Mouse (Mus musculus) left cerebral cortex, postnatal 14 days (tissue): ENCODE data around the gene Rnpep. TPM values are rescaled to one million over a fixed set of nuclear protein-coding genes. Genes with fewer than 3 reads are reported as not detected.

Source experiments
- DNase-seq, 2 experiments: peaks; one replicate each; pipeline ENCODE4 v3.0.0; 2021 to 2022; ENCODE audit warnings: low spot score in 2 of 2, mixed read lengths in 1 of 2
- intact Hi-C: fragments of 180-260 bp; cut with DNase I; formaldehyde crosslinking; loops from one replicate; pipeline ENCODE4 v1.15.1; 2025
- long read RNA-seq, 2 experiments: library from polyadenylated mRNA; stranded (forward); transcript quantifications; one replicate each; pipeline ENCODE4 v2.0.0; 2021
- total RNA-seq, 2 experiments: library from RNA; stranded (reverse); gene quantifications; 2 replicates each; pipeline ENCODE4 v1.2.3; 2021

The Rnpep gene
- 10 to 100 TPM; 53.2 to 54.1 TPM for total RNA-seq
- long read RNA-seq, experiment 1, transcript Rnpep-202 (11 exons, 2,288 nt), result major isoform, 56 of 78 reads
- long read RNA-seq, experiment 1, partial matches to known transcripts, result 9 of 78 reads
- long read RNA-seq, experiment 1, other reads (novel, unspliced or antisense), result 9 of 78 reads
- long read RNA-seq, experiment 2, transcript Rnpep-202 (11 exons, 2,288 nt), result major isoform, 56 of 70 reads
- long read RNA-seq, experiment 2, partial matches to known transcripts, result 5 of 70 reads
- long read RNA-seq, experiment 2, other reads (novel, unspliced or antisense), result 8 of 70 reads

DNA sequence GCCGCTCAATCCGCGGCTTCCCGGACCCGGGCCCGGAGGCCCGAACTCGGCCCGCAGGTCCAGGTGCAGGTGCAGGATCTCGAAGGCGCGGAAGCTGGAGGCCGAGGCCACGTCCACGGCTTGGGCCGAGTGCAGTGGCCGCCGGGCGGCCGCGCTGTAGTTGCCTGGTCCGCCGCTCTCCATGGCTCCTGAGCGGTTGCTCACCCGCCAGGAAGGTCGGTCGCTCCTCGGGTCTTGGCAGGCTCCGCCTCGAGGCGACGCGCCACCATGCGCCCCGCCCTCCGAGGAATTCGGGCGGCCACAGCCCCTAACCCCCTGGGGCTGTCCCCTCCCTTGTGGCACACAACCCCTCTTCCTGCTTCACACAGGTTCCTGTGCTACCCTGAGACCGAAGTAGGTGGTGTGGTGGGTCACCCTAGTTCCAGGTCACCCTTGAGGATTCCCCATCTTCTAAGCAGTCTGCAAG is at the start of gene Rnpep:
Gene Rnpep (minus strand): TSS at position 259 of the 466 bp plus-strand sequence.
- DNase-seq, result peak; percentile 40 to 66
- intact Hi-C loops, result no loop called here

DNA sequence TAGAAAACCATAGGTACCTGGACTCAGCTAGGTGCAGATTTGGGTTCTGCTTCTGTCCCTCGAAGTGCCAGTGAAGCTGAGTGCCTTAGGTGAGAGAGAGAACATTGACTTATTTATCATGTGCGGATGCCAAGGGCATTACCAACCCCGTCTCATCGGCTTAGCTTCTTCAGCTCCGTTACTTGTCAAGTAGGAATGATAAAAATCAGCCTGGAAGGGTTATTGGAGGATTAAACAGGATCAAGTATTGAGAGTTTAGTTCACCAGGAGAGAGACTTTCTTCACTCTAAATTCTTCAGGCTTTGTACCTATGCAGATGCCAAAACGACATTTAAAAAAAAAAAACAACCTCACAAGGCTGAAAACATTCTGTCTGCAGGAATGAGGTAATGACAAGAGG is 46.7 kb upstream of the Rnpep start:
- no peak for DNase-seq
- intact Hi-C loops, result no loop called here

DNA sequence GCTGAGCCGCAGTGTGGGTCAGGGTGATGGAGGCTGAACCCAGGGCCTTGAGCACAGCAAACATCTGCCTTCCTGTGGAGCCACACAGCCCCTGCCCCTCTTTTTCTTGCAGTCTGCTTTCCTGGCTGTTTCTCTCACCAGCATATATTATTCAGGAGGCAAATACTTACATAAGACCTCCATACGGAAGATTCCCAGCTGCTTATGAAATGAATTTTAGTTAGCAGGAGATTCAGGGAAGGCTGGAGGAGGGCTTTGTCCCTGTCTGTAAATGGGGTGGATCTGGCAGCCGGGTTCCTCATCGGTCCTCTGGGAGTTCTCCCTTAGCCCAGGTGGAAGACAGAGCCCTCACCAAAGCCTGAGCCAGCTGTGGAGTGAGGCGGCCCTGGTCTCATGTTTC is 44.5 kb upstream of the Rnpep start:
- intact Hi-C loops, result no loop called here
- DNase-seq, result no peak

DNA sequence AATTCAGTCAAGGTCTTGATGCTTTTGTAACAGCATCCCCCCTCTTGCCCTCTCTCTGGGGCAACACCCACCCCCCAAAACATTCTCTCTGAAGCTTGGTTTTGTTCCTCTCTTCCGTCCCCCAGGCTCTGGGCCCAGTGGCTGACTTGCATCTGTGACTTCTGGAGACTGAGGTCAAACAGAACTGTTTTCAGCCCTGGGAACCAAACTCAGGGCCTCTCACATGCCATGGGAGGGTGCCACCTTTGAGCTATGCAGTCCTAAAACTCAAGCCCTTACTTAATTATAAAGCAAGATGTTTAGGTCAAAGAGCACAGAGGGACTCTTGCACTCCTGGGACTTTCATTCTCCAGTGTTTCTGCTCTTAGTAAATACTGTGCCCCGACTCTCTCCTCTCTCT is 42.0 kb upstream of the Rnpep start:
- intact Hi-C loops, result no loop called here
- DNase-seq, result no peak

DNA sequence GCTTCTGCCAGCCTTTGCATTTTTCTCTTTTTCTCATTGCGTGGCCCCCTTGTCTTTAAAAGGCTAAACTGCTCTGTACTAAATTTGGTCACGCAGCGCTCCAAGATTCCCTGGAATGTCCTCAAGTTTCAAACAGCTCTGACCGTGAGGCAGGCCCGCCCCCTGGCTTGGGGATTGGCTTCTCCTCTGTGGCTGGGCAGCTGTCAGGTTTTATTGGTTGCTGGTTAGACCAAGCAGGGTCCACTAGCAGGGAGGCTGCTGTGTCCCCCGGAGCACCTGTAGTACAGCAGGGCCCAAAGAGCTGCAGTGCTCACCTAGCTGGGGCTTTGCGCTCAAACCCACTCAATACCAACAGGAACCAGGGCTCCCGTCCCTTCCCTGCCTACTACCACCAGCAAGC is 40.7 kb upstream of the Rnpep start, which contains the start of gene Lmod1:
Gene Lmod1 (plus strand): TSS at position 237 of the 400 bp plus-strand sequence.
- intact Hi-C loops, result no loop called here
- DNase-seq, result peak; percentile 13 to 35

DNA sequence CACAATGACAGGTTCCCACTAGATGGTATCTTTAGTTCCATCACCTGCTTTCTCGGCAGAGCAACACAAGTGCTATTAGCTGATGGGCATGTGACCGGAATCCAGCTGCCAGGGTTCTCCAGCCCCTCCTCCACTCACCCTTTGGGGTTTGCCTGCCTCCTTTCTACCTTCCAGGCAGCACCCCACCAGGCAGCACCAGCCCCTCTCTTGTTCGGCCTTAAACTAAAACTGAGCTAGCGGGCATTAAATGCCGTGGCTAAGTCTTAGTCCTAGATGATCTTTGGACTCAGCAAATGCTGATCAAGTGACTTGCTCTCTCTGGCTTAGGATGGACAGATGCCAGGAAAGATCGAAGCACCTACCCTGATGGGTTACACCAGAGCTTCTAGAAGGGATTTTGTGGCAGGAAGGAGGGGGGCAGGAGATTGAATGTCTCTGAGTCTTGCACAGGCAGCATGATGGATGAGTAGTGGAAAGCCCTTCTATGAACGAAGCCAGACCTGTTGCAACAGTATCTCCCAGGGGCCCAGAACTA is 39.5 kb upstream of the Rnpep start:
- intact Hi-C loops, result no loop called here
- DNase-seq, result no peak

DNA sequence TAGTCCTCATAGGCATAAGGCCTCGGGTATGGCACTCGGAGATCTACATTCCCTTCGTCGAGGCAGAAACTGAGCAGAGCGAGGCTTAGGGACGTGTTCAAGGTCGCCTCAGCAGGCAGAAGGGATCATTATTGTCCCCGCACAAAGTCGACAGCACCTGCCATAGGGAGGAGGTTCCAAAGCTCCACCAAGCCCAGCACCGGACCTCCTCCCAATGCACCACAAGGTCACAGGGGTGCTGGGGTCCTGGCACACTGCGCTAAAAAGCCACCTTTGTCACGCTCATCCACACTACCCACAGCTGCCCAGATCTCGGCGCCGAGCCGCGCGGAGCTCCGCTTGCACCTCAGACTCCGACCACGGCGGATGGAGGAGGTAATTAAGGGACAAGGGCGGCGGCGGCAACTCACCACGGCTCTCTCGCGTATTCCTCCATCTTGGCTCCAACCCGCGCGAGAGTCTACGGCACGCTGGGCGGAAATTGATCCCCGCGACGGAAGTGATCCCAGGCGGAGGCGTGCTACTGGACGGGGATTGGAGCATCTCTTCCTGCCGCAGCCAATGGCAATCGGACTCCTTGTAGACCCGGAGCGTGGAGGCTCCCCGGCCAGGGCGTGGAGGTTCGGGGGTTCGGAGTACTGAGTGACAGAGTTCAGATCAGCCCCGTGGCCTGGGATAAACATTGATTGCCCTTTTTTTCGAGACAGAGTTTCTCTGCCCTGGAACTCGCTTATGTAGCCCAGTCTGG is 29.6 kb upstream of the Rnpep start, which contains the start of gene Timm17a:
Gene Timm17a (minus strand): TSS at position 495 of the 748 bp plus-strand sequence.
- peak; percentile 95 to 96 for DNase-seq
- intact Hi-C loops, result loop anchor here (5.0 kb wide), 1 partner anchor 49 kb away; no protein-coding TSS in a partner anchor

DNA sequence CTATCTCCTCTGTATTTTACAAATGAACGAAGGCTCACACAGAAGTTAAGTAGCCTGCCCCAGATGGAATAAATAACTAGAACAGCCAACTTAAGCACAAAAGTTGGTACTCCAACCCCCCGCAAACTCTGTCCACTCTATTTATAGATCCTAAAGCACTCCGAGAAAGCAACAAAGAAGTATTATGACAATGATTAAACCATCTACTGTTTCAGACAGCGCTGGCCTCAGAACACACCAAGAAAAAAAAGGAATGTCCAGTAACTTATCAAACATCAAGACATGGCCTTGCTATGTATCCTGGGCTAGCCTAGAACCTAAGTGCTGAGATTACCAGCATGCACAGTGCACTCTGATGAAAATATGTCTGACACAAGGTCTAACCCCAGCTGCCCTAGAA is 28.3 kb upstream of the Rnpep start:
- no peak for DNase-seq
- intact Hi-C loops, result loop anchor here (5.0 kb wide), 1 partner anchor 50 kb away; no protein-coding TSS in a partner anchor

DNA sequence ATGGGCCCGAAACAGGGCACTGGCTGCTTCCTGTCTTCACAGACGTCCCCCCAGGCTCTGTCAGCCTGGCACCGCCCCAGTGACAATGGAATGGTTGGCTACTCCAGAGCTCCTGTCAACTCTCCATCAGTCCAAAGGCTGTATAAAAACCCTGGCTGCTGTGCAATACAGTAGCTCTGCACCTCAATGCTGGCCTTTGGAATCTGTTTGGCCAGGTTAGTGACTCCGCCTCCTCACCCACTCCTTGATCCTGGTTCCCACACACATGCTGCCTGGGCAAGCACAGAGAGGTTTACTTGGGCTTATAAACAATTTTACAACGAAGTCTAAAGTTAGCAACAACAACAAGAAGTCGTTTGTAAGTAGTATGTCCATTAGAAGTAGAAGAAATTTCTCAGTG is 27.5 kb upstream of the Rnpep start:
- intact Hi-C loops, result loop anchor here (5.0 kb wide), 1 partner anchor 51 kb away; no protein-coding TSS in a partner anchor
- DNase-seq, result no peak

DNA sequence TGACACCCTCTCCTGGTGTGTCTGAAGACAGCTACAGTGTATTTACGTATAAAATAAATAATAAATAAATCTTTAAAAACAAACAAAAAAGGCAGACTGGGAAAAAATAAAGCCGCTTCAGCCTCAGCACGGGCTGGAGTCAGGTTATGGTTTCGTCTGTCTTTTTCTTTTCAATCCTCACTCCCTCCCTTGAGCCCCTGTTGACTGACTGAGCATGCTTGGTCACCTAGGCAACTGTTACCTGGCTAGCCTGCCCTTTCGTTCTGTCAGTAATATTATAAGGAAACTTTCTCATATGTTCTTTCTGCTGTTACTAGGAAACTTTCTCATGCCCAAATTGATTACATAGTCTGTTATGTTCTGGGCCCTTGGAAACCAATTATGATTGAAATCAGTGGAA is 7.0 kb upstream of the Rnpep start:
- intact Hi-C loops, result no loop called here
- no peak for DNase-seq

DNA sequence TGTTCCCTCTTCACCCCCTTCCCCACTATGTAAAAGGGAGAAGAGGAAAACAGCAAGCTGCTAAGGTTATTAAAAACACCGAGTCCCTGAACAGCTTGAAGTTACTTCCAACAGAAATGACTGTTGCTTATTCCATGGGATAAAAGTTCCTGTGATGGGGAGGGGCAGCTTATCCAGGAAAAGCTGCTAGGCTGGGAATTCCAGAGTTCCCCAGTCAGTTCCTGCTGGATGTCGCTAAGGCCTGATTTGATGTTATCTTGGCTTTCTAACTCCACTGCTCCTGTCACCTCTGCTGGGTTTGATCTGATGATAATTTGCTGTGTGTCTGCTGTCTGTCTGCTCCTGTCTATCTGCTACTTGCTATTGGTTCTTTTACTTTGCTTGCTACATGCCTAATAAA is 2.4 kb upstream of the Rnpep start:
- intact Hi-C loops, result no loop called here
- DNase-seq, result no peak

DNA sequence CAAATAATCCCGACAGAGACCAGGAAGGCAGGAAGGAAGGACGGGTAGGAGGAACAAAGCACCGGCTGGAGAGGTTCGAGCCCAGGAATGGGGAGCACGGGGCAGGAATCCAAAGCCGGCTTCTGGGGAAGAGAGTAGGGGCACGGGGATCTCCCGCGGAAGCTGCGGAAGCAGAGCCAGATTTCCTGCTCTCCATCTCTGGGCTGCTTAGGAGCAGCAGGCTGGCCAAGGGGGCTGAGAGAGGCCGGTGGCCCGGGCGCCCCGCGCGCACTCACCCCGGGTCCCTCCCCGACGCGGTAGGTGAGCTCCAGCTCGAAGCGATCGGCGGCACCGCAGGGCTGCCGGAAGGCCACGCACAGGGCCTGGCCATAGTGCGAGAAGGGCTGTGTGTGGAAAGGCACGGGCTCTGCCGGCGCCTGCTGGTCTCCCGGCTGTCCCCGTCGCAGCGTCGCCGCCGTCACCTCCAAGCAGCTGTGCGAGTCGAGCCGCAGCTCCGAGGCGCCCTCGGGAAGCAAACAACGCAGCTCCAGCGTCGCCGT is 528 bp downstream of the Rnpep start:
- intact Hi-C loops, result no loop called here
- DNase-seq, result peak; percentile 41 to 52

DNA sequence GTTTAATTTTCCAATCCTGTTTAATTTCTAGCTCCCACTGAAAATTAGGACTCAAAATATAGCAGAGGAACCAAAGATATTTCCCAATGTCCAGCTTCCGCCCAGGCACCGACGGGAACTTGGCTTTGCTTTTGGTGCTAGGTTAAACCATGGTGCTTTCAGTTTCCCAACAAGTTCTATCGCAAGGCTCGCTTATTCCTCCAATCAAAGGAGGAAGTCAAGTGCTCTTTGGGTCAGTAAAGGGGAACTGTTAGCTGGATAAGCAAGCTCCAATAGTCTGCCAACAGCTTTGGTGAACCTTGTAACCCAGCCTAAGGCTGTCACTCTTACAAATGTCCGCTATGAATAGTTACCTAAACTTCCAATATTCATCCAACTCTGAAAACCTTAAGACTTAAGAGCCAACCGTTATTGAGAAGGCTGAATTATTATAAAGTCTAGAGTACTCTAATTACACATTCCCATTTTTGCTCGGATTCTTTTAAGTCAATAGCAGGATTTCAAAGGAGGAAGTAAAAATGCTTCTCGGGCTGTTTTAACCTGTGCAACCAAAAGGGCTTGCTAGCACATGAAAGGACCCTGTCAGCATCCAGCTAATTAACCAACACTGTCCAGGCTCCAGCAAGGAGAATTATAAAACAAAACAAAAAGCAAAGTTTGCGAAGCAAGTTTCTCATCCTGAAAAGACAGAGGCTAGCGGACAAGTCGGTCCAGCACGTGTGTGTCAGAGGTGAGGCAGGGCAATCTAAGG is 1.2 kb downstream of the Rnpep start:
- intact Hi-C loops, result no loop called here
- DNase-seq, result peak in 1 of 2 experiments; percentile 15

DNA sequence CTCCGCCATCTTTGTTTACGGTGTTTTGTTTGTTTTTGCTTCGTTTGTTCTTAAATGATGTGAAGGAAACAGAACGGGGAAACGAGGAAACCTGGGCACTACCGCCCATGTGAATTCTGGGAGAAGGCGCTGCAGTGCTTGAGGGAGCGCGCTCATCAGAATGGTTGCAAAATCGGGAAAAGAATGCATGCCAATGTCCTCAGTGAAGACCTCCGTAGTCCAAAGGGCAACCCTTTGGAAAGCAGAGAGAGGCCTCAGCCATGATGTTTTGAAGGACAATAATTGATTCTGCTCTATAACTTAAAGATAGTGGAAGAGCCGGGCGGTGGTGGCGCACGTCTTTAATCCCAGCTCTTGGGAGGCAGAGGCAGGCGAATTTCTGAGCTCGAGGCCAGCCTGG is 2.0 kb downstream of the Rnpep start:
- intact Hi-C loops, result loop anchor here (2.0 kb wide), 1 partner anchor 87 kb away; no protein-coding TSS in a partner anchor
- no peak for DNase-seq

DNA sequence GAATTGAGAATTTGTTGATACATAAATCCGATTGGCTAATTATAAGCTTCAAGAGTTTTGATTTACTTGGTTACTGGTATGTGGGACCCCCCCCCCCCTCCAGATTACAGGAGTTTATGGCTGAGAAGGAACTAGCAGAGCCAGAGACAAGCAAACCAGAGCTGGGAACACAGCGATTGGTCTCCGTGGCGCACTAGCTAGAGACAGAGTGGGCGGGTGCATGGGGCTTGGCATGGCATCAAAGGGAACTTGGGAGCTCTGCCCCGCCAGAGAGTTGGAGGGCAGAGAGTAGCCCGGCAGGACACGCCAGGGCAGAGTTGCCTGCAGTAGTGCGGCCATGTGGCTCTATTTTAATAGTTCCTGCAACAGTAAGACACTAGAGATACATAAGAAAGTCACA is 3.2 kb downstream of the Rnpep start:
- intact Hi-C loops, result loop anchor here (2.0 kb wide), 1 partner anchor 88 kb away; no protein-coding TSS in a partner anchor

DNA sequence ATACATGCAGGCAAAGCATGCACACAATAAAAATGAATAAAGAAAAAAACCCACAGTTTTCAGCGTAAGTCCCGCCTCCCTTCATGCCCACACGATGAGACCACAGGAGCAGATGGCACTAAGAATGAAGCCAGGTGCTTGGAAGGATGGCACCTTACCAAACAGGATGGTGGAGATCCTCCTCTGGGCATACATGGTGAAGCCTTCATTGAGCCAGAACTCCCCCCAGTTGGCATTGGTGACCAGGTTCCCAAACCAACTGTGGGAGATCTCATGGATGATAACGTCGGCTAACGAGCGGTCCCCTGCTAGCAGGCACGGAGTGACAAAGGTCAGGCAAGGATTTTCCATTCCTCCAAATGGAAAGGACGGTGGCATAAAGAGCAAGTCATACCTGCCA is 12.5 kb downstream of the Rnpep start:
- no peak for DNase-seq
- intact Hi-C loops, result no loop called here

More for the DNA sequence above, 3.2 kb downstream of the Rnpep start:
- peak; percentile 58 to 62 for DNase-seq

DNA sequence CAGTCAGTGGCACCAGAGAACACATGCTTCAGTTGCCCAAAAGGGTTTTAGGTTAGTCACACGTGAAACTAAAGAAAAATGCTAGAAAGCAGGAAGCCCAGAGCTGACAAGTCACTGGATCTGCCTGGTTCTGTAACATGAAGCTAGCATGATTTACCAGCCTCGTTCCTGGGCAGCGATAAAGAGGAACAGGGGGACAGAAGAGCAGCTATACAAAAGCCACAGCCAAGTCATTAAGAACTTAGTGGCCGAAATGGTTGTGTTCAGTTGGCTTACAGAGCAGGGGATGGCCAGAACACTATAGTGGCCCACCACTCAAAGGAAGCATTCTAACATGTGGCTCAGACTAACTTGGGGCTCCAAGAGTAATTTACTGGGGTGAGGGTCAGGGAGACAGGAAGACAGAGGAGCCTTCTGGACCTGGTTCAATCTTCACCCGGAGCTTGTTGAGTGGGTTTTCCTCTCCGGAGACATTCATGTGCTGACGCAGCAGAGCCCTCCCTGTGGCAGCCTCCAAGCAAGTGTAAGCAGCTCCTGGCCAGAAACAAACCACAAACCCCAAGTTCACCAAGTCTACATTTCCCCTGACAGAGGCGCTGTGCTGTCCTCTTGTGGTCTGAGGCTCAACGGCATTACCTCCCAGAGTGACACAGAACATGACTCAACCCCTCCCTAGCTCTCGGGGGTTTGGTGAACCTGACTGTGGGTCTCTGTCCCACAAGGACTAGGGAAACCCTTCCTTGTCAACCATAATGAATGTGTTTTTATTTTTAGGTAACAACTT is 16.0 kb downstream of the Rnpep start:
- no peak for DNase-seq
- intact Hi-C loops, result no loop called here

DNA sequence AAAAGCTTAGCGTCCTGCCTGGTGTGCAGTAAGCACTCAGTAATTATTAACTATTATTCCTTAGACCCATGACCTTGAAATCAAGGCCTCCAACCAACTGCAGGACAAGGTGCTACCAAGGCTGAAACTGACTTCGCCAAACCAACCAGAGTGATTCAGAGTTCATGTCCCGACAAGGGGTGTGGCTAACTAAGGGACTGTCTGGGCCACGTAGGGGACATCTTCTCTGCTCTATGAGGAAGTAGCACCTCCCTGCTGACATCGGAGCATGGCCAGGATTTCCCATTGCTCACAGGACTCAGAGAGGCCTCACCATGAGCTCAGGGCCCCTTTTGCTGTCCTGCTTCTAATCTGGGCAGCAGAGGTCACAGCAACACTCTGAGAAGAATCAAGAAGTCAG is 18.1 kb downstream of the Rnpep start:
- intact Hi-C loops, result no loop called here
- DNase-seq, result no peak
